Mouse (Mus musculus): Measurements from ENCODE around the gene Tmem50b.
A peak's percentile ranks its signal among the peaks of the same experiment; 100 is the strongest.

Tmem50b gene

DNA sequence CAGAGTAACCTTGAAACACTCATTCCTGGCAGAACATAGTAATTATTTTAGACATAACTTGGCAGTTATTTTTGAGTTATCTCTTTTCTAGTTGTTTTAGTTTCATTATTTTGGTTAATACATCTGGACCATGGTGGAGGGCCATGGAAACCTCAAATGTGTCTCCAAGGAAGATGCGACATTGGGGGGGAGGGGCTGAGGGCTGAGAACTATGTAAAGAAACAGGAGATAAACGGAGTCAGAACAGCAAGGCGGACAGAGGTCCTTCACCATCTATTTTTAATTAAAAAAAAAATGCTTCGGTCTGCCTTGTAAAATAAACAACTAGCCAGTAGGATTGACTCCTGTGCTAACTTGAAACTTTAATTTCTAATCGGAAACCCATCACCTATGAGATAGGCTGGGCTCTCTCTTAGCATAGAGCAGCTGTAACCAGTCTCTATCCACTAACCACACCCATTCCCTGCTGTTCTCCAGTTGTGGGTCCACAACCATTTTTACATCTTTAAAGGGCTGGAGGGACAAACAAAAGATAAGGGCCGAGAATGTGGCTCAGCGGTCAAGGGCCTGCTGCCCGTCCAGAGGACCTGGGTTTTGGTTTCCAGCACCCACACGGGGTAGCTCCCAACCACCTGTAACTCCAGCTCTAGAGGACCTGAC is 32.2 kb downstream of the Tmem50b start:
- no peak for DNase-seq (ENCODE audit: low spot score in 2 of 2)

GRCm38 (mm10) chr16:91564580-91565291 is 32.9 kb downstream of the Tmem50b start:
- DNase-seq (ENCODE audit: low spot score in 2 of 2): no peak

DNA sequence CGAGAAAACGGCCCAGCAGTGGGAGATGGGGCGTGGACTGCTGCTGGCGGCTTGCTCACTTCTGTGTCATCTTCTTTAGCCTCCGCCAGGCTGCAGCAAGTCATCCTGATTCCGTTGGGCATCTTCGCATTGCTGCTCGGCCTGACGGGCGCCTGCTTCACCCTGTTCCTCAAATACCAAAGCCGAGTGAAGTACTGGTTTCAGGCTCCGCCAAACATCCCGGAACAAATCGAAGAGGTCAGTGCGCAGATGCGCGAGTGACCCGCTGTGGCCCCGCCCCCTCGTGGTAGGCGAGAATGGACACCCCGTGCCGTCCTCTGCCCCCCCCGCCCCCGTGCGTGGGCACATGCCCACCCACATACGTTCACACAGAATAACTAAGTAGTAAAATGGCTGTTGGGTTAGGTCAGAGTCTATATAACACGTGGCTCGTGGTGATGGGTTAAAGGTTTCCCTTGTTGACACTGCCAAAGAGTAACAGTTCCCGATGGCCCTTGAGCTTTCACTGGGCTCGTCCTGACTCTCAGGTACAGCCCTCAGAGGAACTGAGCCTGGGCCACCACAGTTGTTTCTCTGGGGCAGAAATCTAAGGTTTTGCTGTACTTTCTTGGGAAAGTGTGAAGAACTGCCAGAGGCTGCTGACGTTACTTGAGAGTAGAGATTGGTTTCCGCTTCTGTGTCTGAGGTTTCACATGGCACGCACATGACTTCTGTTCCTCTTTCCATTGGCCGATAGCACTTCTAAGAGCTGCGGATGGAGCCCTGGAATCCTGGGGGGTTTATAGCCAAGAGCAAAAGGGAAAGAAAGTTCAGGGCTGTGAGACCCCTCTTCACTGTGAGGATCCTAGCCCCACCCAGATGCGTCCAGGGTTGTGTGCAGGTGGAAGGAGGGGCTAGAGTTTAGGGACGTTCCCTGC is 35.8 kb downstream of the Tmem50b start:
- no peak for DNase-seq (ENCODE audit: low spot score in 2 of 2)

DNA sequence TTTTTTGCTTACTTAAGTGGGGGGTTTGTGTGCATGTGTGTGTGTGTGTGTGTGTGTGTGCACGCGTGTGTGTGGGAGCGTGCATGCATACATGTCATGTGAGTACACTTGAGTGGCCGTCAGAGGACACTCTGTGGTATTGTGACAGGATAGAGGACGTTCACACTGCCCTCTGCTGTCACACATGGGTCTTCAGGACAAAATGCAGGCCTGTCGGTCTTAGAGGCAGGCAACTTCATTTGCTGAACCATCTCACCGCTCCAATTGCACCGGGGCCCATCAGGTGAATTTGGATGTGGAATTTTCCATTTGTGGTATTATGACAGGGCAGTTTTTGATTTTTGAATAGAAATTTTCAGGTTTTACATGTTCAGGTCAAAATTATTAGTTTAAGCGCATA is 36.5 kb downstream of the Tmem50b start:
- DNase-seq (ENCODE audit: low spot score in 2 of 2): no peak

- DNase-seq (ENCODE audit: low spot score in 2 of 2): peak; percentile 52 to 64
Observed at GRCm38 (mm10) chr16:91557693-91558092, 39.9 kb downstream of the Tmem50b start.

- DNase-seq (ENCODE audit: low spot score in 2 of 2): no peak
Observed at GRCm38 (mm10) chr16:91557214-91557613, 40.4 kb downstream of the Tmem50b start.

GRCm38 (mm10) chr16:91556659-91557058 is 40.9 kb downstream of the Tmem50b start:
- DNase-seq (ENCODE audit: low spot score in 2 of 2): no peak

GRCm38 (mm10) chr16:91555017-91555605 is 42.5 kb downstream of the Tmem50b start:
- DNase-seq (ENCODE audit: low spot score in 2 of 2): no peak

DNA sequence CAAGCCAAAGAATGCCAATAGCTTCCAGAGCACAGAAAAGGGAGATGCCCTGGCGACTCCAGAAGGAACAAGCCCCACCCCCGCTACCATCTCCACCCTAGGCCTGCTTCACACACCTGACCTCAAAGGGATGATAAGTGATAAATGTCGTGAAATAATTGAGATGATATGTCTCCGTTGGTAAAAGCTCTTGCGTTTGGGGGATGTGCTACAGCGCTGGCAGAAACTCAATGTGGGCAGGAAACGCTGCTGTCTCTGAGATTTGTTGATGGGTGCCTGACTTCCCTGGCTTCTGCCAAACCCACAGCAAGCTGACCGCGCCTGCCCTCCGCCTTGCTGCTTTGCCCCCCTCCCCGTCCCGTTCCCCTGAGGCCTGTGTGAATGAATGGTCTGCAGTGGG is 44.0 kb downstream of the Tmem50b start:
- DNase-seq (ENCODE audit: low spot score in 2 of 2): no peak

- DNase-seq (ENCODE audit: low spot score in 2 of 2): no peak
Observed at GRCm38 (mm10) chr16:91552072-91552471, 45.5 kb downstream of the Tmem50b start.

GRCm38 (mm10) chr16:91551081-91551524 is 46.5 kb downstream of the Tmem50b start:
- no peak for DNase-seq (ENCODE audit: low spot score in 2 of 2)

DNA sequence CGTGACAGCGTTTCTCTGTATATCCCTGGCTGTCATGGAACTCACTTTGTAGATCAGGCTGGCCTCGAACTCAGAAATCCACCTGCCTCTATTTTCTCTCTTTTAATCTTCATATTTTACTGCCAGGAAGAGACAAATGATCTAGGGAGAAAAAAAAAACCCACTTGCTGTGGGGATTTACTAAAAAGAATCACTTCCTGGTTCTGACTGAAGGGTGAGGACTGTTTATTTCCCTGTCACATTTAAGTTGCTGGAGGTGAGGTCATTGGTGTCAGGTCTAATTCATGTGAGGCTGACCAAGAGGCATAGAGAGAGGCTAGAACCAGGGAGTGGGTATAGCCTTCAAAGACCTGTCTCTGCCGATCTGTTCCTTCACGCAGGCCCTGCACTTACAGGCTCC is 48.0 kb downstream of the Tmem50b start:
- DNase-seq (ENCODE audit: low spot score in 2 of 2): no peak

GRCm38 (mm10) chr16:91548996-91549395 is 48.6 kb downstream of the Tmem50b start:
- DNase-seq (ENCODE audit: low spot score in 2 of 2): no peak

- DNase-seq (ENCODE audit: low spot score in 2 of 2): no peak
Observed at GRCm38 (mm10) chr16:91548586-91548985, 49.0 kb downstream of the Tmem50b start.

DNA sequence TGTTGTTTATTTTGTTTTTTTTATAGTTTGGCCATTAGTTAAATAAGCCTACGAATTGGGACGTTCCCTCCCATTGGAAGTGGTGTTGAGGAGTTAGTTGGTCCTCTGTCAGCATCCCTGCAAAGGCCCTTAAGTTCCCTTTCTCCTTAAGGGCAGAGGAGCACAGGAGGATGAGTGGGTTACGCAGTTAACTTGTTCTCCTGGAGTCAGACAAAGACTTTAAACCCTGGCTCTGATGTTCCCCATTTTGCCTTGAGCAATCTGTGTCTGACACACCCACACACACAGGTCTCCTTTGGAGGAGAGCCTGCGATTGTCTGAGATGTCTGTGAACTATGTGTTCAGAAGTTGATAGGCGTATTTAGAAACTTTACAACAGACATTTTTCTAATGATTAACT is 49.6 kb downstream of the Tmem50b start:
- no peak for DNase-seq (ENCODE audit: low spot score in 2 of 2)

DNA sequence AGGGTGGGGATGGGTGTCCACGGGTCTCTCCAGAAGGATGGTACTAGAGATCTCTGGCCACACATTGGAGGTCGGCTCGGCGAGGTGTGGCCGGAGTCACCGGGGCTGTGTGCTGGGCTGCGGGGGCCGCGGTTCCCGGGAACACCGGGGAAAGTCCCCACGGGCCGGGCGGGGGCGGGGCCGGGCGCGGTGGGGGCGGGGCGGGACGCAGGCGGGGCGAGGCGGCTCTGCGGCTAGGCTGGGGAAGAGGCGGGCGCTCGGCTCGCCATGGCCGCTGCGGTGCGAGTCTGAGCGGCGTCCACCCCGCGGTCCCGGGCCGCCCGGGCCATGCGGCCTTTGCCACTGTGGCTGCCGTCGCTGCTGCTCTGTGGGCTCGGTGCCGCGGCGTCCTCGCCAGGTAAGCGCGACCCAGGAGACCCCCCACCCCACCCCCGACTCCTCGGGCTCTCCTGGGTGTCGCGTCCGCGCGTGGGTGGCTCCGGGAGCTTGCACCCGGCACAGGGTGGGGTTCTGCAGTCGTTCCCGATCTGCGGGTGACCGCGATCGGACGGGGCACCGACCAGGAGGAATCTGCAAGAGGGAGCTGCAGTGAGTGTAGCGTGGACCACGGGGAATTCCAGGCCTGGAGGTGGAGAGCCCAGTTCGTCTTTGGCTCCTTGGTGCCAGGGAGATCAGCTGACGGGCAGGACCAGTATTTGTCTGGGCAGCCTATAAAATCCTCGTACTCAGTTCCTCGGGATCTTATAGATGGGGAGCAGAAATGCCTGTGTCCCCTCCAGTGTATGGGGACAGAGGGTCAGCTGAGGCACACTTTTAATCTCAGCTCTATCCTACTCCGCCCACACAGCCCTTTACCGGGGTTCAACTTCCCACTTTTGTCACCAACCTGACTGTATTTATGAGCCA is 50.5 kb downstream of the Tmem50b start, which contains the start of gene Ifngr2:
Gene Ifngr2 (plus strand): TSS at position 237 of the 906 bp plus-strand sequence.
- peak; percentile 30 to 48 for DNase-seq (ENCODE audit: low spot score in 2 of 2)

DNA sequence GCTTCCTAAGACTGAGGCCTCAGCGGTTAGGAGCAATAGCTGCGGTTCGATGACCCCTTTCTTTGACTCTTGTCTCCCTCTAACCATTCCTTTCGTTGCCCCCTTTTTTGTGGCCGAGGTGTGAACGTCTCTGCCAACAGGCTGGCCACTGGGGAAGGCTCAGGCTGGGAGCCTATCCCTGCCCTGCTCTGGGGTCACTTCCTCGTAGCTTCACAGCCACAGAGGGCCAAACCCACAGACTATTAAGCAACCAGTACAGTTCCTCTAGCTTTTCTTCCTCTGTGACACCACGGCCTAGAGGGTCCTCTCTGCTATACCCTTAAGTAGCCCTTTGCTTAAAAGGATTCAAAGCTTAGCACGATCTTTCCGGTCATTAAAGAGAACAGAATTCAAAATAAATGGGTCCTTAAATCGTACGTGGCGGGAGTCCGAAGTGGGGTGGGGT is 51.2 kb downstream of the Tmem50b start:
- no peak for DNase-seq (ENCODE audit: low spot score in 2 of 2)

- DNase-seq (ENCODE audit: low spot score in 2 of 2): no peak
Observed at GRCm38 (mm10) chr16:91545597-91546281, 51.9 kb downstream of the Tmem50b start.

DNA sequence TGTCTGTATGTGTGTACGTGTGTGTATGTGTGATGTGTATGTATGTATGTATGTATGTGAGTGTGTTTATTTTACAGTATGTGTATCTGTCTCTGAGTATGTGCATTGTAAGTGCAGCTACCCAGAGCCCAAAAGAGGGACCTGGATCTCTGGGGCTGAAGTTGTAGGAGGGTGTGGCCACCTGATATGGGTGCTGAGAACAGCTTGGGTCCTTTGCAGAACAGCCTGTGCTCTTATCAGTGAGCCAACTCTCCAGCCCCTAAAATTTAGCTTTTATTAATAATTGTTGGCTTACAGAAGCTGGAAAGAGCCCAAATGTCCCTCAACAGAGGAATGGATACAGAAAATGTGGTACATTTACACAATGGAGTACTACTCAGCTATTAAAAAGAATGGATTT is 54.0 kb downstream of the Tmem50b start:
- DNase-seq (ENCODE audit: low spot score in 2 of 2): no peak

GRCm38 (mm10) chr16:91541573-91542081 is 56.0 kb downstream of the Tmem50b start:
- DNase-seq (ENCODE audit: low spot score in 2 of 2): peak in 1 of 2 experiments; percentile 44

Data from frontal cortex, postnatal 36 days (tissue).